Mouse (Mus musculus) layer of hippocampus, postnatal 14 days (tissue): ENCODE results near the gene Ubash3a. TPM values are rescaled to one million over a fixed set of nuclear protein-coding genes. Genes with fewer than 3 reads are reported as not detected.
"Not testable (repeated sequence)": the region's sequence is repeated elsewhere in the genome, so short reads cannot be mapped to it uniquely, and the experiment has no call there.

Source experiments
- DNase-seq, 2 experiments: peaks; one replicate each; pipeline ENCODE4 v3.0.0; 2021 to 2022; ENCODE audit warnings: low spot score in 2 of 2, mixed read lengths in 1 of 2
- total RNA-seq, 2 experiments: library from RNA; stranded (reverse); gene quantifications; 2 replicates each; pipeline ENCODE4 v1.2.3; 2021

The Ubash3a gene
- total RNA-seq, 2 experiments from 2014 or later: 0.48 to 0.86 TPM

GRCm38 (mm10) chr17:31259825-31260224, 52.2 kb downstream of the Ubash3a start:
- DNase-seq: no peak

- DNase-seq: no peak
Observed at GRCm38 (mm10) chr17:31260430-31260829, 52.8 kb downstream of the Ubash3a start.

GRCm38 (mm10) chr17:31261352-31261751, 53.7 kb downstream of the Ubash3a start:
- no peak for DNase-seq

DNA sequence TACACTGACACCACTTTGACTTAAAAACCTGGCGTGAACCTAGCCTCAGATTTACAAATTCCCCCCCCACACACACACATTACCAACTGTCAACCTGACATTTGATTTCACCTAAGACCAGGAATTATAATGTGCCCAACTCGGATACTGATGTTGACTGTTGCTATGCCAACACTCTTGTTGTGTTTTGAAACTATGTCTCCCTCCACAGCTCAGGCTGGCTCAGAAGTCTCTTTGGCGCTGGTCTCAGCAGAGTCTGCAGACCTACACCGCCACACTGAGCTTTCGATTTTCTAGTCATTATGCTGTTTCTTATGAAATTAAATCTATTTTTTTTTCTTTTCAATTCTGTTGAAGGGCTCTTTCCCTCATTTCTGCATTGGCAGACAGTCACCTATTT, 55.0 kb downstream of the Ubash3a start:
- no peak for DNase-seq

- no peak for DNase-seq
Observed at GRCm38 (mm10) chr17:31263770-31264169, 56.1 kb downstream of the Ubash3a start.

GRCm38 (mm10) chr17:31264372-31264771, 56.7 kb downstream of the Ubash3a start:
- no peak for DNase-seq

DNA sequence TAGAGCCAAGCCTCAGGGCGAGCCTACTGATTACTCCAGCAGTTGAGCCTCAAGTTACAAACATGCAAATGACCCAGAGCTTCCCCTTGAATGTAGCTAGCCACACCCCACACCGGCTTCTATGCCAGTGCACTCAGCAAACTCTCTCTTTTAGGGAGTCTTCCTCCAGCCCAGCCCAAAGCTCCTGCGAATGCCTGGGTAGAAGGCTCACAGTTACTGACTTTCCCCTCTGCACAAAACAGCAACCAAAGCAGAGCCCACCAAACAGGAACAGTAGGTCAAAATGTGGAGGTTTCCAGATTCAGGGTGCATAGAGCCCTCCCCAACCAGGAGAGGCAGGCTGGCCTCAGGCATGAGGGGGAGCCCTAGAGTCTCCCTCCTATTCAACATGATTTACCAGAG, 57.5 kb downstream of the Ubash3a start:
- no peak for DNase-seq

DNA sequence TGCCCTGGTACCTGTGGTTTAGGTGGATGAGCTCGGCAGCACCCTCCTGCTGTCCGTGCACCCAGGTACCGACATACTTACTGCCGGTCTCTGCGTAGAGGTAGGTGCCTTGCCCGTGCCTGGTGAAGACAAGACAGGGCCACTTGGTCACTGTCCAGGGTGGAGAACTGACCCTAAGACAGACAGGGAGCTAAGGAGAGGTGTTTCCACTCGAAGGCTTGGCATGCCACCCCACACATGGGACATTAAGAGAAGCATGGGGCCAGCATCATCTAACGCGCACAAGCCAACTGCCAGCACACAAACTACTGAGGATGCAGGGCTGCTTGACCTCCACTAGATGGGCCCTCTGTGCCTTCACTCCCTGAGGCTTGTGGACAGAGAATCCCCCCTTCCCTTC, 58.2 kb downstream of the Ubash3a start:
- DNase-seq: peak in 1 of 2 experiments; percentile 2

DNA sequence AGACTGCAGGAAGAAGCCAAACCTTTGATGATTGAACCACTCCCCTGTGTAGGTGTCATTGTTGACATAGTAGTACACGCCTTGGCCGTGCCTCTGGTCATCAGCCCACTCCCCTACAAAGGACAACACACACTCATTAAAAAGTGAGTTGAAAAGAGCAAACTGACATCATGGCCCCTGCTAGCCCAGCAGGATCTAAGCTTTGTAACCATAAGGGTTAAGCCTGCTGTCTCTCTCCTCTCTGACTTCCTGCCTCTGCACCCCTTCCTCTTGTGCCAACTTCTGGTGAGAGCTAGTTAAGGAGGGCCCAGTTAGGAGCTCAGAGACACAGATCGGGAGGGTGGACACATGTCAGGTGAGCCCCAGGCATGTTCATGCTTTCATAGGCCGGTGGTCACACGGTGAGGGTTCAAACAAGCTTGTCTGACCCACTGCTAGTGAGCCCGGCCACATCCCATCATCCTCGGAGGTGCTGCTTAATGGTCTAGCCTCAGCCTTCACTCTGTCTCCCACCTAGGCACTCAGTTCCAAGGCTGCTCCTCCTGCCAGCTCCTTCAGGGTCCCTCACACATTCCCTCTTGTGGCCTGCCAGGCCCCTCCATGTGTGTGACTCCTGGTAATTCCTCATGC, 58.8 kb downstream of the Ubash3a start:
- DNase-seq: no peak

GRCm38 (mm10) chr17:31267138-31267537, 59.5 kb downstream of the Ubash3a start:
- no peak for DNase-seq

- DNase-seq: no peak
Observed at GRCm38 (mm10) chr17:31267603-31268002, 59.9 kb downstream of the Ubash3a start.

DNA sequence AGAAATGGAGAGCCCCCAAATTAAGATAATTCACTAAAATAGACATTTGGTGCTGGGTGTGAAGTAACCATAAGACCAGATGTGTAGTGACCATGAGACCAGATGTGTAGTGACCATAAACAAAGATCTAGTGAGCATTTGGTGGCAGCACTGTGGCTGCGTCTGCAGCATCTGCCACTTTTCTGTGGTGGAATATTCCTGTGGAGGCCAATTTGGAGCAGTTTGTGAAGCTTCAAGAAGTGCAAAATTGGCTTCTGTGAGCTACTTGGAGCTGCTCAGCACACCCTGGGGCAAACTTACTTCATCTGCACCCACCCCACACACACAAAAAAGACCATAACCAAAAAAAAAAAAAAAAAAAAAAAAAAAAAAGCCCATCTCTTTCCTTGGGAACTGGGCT, 60.3 kb downstream of the Ubash3a start:
- DNase-seq: no peak

DNA sequence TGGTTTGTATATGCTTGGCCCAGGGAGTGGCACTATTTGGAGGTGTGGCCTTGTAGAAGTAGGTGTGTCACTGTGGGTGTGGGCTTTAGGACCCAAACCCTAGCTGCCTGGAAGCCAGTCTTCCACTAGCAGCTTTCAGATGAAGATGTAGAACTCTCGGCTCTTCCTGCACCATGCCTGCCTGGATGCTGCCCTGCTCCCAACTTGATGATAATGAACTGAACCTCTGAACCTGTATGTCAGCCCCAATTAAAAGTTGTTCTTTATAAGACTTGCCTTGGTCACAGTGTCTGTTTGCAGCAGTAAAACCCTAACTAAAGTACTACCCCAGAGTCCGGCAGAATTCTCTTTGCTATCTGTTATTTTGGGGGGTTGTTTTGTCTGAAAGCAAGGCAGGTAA, 62.1 kb downstream of the Ubash3a start:
- DNase-seq: no peak

DNA sequence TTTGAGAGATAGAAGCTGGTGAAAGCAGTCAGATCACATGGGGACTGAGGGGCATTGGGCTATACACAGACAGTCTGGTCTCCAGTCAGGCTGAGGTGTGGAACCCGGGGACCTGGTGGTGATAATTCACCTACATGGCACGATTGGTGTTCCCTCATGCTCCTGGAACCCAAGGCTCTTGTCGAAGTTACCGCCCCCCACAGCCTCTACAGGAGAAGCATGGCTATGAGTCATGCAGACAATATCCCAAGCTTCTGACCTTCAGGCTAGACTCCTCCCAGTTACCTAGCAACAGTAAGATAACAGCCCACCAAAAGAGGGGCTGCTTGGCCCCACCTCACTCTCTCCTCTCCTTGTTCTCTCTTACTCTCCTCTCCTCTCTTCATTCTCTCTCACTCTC, 62.6 kb downstream of the Ubash3a start:
- no peak for DNase-seq

- not testable (repeated sequence) for DNase-seq
Observed at GRCm38 (mm10) chr17:31270736-31271135, 63.1 kb downstream of the Ubash3a start.

DNA sequence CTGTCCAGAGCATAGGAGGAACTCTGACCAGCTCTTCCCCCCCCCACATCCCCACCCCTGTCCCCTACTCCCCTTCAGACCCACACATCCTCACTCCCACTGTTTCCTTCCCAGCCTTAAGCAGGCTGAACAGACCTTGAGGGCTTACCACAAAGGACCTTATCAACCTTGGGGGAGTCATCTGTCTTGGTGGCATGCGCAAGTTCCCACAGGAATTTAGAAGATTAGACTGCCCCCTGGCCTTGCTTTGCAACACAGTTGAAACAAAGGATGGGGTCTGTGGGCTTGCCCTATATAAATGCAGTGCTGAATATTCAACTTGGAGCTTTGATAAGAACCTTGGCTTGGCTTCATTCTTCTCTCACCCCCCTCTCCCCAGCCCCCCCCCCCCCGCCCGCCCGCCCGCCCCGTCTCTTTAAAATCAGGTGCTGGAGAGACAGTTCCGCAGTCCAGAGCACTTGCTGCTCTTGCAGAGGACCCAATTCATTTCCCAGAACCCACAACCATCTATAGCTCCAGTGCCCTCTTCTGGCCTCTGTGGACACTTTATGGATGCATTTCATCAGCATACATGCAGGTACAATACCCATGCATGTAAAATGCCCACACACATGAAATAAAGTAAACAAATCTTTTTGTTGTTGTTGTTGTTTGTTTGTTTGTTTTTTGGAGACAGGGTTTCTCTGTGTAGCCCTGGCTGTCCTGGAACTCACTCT, 63.6 kb downstream of the Ubash3a start:
- DNase-seq: no peak

GRCm38 (mm10) chr17:31272416-31273165, 64.9 kb downstream of the Ubash3a start:
- no peak for DNase-seq

- DNase-seq: no peak
Observed at GRCm38 (mm10) chr17:31273631-31274030, 66.0 kb downstream of the Ubash3a start.

DNA sequence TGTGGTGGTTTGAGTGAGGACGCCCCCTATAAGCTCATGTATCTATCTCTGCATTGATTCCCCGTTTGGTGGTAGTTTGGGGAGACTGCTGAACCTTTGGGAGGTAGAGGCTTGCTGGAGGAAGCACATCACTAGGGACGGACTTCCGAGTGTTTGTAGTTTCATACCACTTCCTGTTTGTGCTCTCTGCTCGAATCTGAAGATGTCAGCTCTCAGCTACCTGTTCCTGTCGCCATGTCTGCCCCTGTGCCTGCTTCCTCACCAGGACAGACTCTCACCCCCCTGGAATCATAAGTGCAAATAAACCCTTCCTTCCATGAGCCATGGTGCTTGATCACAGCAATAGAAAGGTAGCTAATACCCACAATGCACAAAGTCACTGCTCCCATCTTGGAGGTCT, 67.5 kb downstream of the Ubash3a start:
- no peak for DNase-seq

DNA sequence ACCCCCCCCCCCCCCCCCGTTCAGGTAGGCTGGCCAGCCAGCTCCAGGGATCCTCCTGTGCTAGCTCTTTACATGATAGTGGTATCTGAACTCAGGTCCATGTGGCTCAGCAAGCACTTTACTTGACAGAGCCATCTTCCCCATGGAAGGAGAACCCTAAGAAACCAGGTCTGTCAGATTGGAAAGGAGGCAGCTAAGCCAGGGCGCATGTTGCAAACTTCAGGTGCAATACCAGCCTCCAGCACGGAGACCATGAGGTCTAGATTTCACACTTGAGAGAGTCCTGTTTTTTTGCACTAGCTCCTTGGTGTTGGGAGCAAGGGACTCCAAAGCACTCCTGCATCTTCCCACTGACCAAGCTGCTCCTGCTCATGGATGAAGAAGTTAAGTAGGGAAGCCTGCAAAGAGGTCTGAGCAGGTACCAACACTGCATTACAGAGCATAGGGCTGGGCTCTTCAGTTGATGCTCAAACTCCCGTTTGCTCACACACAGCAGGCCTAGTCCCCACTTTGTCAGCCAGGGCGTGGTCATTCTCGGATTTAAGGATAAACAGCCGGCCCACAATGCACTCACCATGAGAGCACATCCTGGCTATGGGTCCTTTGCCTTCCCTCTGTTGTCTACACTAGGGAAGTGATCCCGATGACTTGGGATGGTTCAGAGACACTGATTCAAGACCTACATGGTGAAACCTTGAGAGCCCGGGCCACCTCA, 68.7 kb downstream of the Ubash3a start:
- no peak for DNase-seq
